Mouse (Mus musculus) brain, adult 2 months (tissue): ENCODE data around the gene Camkv.
A peak's percentile ranks its signal among the peaks of the same experiment; 100 is the strongest.

Experiments used
- DNase-seq: peaks from one replicate; pipeline ENCODE4 v3.0.0; 2011; ENCODE audit warnings: low read depth, low spot score

The Camkv gene

GRCm38 (mm10) chr9:107962916-107963315, 27.4 kb downstream of the Camkv start:
- no peak for DNase-seq

DNA sequence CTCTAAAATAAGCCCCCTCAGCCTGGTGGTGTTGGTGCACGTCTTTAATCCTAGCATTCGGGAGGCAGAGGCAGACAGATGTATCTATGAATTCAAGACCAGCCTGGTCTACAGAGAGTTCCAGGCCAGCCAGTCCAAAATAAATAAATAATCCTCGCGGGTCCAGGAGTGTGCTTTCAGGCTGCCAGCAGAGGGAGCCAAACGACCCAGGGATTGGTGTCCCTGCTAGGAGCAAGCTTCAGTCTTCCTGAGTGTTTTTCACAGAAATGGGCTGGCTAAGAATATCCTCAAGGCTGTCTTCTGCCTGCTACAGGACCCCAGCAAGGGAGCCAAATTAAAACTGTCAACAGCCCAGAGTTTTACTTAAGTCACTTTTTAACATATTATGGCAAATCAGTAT, 28.2 kb downstream of the Camkv start:
- DNase-seq: peak; percentile 93

- no peak for DNase-seq
These were observed 29.2 kb downstream of the Camkv start for GRCm38 (mm10) chr9:107964681-107965080.

DNA sequence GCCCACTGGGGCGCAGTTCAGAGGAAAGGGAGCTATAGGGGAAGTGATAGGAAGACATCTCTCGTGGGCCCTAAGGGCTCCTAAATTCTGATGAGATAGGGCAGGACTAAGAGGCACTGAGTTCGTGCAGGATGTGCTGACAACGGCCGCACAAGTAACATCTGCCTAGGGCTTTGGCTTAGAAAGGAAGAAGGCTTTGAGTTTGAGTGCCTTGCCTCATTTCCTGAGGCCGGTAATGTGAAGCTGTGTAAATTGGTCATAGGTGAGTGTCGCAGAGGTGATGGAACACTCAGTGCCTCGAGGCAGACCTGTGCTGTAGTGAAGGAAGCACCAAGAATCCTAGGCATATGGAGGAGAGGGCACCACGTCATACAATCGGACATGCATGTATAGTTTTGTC, 31.2 kb downstream of the Camkv start:
- DNase-seq: no peak

DNA sequence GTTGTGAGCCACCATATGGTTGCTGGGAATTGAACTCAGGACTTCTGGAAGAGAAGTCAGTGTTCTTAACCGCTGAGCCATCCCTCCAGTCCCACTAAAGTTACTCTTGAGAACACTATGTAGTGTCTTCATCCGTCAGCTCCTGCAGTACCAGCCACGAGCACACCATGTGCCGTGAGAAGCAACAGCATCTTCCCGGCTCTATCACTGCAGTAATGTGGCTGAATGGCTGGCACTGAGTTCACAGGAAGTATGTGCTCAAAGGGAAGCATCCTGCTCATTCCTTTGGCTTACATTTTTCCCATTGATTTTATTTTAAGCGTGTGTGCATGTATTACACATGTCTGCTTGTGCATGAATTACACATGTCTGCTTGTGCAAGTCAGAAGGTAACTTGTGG, 32.0 kb downstream of the Camkv start:
- DNase-seq: no peak

- no peak for DNase-seq
These were observed 33.1 kb downstream of the Camkv start for GRCm38 (mm10) chr9:107968531-107968930.

GRCm38 (mm10) chr9:107970311-107970710, 34.8 kb downstream of the Camkv start:
- DNase-seq: no peak

GRCm38 (mm10) chr9:107971690-107972541, 36.4 kb downstream of the Camkv start:
- no peak for DNase-seq

GRCm38 (mm10) chr9:107974491-107975171, 39.2 kb downstream of the Camkv start:
- DNase-seq: no peak

GRCm38 (mm10) chr9:107975399-107976386, 40.2 kb downstream of the Camkv start, which contains the start of gene Uba7:
TSS of gene Uba7 (plus strand) at chr9:107975505.
- DNase-seq: peak; percentile 24

DNA sequence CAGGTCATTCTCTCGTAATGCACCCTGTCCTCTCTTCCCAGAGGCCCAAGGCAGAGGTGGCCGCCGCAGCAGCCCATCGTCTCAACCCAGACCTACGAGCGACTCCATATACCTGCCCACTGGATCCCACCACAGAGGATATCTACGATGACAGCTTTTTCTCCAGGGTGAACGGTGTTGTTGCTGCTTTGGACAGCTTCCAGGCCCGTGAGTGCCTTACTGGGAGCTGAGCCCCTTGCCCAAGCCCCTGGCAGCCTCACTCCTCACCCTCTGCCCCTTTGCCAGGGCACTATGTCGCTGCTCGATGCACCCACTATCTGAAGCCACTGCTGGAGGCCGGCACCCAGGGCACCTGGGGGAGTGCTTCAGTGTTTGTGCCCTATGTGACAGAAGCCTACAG, 43.3 kb downstream of the Camkv start:
- no peak for DNase-seq

- peak; percentile 77 for DNase-seq
These were observed 46.5 kb downstream of the Camkv start for GRCm38 (mm10) chr9:107981684-107982605.

- DNase-seq: peak; percentile 74
These were observed 47.3 kb downstream of the Camkv start, which contains the start of gene Gm20661 for GRCm38 (mm10) chr9:107982681-107983346. TSS of gene Gm20661 (plus strand) at chr9:107983058.

- DNase-seq: peak; percentile 64
These were observed 48.0 kb downstream of the Camkv start for GRCm38 (mm10) chr9:107983421-107983890.

GRCm38 (mm10) chr9:107984052-107984753, 48.7 kb downstream of the Camkv start:
- DNase-seq: no peak

DNA sequence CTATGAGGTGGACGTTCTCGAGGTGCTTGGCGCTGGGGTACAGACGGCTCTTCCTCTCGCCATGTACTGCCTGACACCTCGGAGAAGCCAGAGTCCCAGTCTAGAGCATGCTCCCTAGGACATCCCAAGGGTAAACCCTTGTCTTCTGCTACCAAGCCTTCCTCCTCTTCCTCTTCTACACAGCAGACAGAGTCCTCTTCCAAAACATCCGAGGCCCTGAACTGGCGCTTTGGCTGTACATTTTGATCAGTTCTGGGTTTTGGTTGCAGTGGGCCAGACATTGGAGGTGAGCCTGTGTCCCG, 49.2 kb downstream of the Camkv start:
- DNase-seq: no peak

DNA sequence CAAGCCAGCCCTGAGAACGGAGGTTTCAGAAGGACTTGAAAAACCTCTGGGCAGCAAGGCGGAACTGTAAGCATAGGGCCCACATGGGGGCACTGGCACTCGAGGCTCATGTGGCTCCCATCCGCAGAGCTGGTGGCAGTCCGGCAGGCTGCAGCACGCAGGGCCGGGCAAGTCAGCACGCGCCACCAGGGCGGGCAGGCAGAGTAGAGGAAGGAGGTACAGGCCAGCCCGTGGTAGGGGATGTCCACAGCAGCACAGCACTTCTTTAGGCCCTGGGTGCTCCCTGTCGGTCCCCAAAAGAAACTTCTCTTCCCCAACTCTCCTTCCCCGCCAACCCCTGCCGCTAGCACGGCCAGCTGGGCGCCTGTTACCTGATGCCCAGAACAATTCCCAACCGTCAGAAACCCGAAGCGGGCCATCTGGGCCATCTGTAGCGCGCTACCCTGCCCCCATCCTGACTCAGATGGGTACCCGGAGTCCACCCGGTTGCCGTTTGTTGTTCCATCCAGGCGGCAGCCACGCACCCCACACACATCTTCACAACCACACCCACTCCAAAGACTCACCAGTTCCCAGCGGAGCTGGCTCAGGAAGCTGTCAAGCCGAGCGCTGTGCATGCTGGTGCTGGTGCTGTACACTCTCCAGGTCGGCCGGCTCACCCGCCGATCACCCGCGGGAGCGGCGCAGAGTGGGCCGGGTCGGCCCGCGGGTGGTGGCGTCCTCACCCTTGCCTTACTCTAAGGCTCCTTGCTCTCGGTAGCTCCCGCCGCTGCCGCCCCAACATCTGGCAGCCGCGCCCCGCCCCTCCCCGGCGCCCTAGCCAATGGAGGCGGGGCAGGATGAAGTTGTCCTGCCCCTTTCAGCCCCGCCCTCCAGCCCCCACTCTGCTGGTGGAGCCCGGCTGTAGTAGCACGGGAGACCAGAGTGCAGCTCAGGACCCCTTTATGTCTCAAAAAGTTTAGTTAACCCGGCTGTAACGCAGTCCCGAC, 50.0 kb downstream of the Camkv start, which contains the start of gene Inka1:
TSS of gene Inka1 (minus strand) at position 749 of the 989 bp plus-strand sequence.
- peak; percentile 86 for DNase-seq

- DNase-seq: peak; percentile 89
These were observed 50.9 kb downstream of the Camkv start for GRCm38 (mm10) chr9:107986376-107986775.
